Comparison of ENCODE assay signal across 21 mouse cellular contexts in genomic region chr11:88332309-88332934, GRCm38 (mm10). TPM values are rescaled to one million over a fixed set of nuclear protein-coding genes. Genes with fewer than 3 reads are reported as not detected.
DNase-seq lines count a peak whose midpoint lies in the region; ATAC-seq and TF ChIP-seq lines count a peak whose summit lies in the region.
"Had no signal": no experiment of that assay in that cellular context is flagged by ENCODE, and none has a peak within 500 bp of the region (broad histone marks: within the 10 kb centered on the region; RNA-seq: fewer than 3 reads in every experiment).

No protein-coding gene starts in this region.

- no peaks in the 10 kb centered on the region for H3K27me3 ChIP-seq in hindbrain, embryonic 11.5 days (ENCODE audit: control insufficient read depth, insufficient read depth, low read length)
- H3K27me3 ChIP-seq in hindbrain, postnatal 0 days (ENCODE audit: insufficient read depth, low read length): no peaks in the 10 kb centered on the region
- H3K27me3 ChIP-seq in lung, embryonic 15.5 days: no peaks in the 10 kb centered on the region
- 0 out of 2 replicates have a peak, but pooled peaks cover 3% of the 10 kb centered on the region for H3K27me3 ChIP-seq in limb, embryonic 12.5 days
- no peaks in the 10 kb centered on the region for H3K27me3 ChIP-seq in forebrain, postnatal 0 days (ENCODE audit: insufficient read depth, low read length)
- H3K27me3 ChIP-seq: embryonic facial prominence, embryonic 12.5 days had no signal

- DNase-seq in hindbrain, embryonic 11.5 days (ENCODE audit: low spot score): no peak
- no peak for DNase-seq in hindbrain, postnatal 0 days (ENCODE audit: low spot score)
- DNase-seq in lung, postnatal 4 days: no peak
- DNase-seq in adrenal gland, postnatal 36 days: peak; percentile 31 to 43
- DNase-seq in ovary, postnatal 36 days (ENCODE audit: low spot score): no peak
- DNase-seq in forebrain, postnatal 0 days: no peak
- DNase-seq: cerebellum, adult 9-10 months; gastrocnemius, postnatal 10 days; heart, postnatal 14 days; layer of hippocampus, postnatal 36 days; liver; thymus, postnatal 36 days had no signal

- TF ChIP-seq CTCF in hindbrain, postnatal 0 days (IDR thresholded peaks at IDR 0.05; ENCODE audit: low read depth): no peak
- TF ChIP-seq CTCF in forebrain, postnatal 0 days (IDR thresholded peaks at IDR 0.05; ENCODE audit: low read depth): no peak

- no peaks in the 10 kb centered on the region for H3K9me3 ChIP-seq in hindbrain, embryonic 11.5 days (ENCODE audit: control insufficient read depth, low read length)
- H3K9me3 ChIP-seq in hindbrain, postnatal 0 days (ENCODE audit: low read length): no peaks in the 10 kb centered on the region
- H3K9me3 ChIP-seq in lung, embryonic 15.5 days: no peaks in the 10 kb centered on the region
- H3K9me3 ChIP-seq in limb, embryonic 12.5 days: no peaks in the 10 kb centered on the region
- no peaks in the 10 kb centered on the region for H3K9me3 ChIP-seq in forebrain, postnatal 0 days (ENCODE audit: low read length)
- H3K9me3 ChIP-seq: embryonic facial prominence, embryonic 12.5 days; heart, embryonic 10.5 days had no signal

- peak overlapping the region; percentile 56; the same call in 1 of the 2 replicates for H3K27ac ChIP-seq in hindbrain, embryonic 11.5 days (ENCODE audit: low read depth, low read length)
- no peak overlapping the region for H3K27ac ChIP-seq in hindbrain, postnatal 0 days
- H3K27ac ChIP-seq in lung, embryonic 15.5 days: 0 out of 2 replicates have a peak overlapping the region, but pooled peaks have one; percentile 15
- no peak overlapping the region for H3K27ac ChIP-seq in limb, embryonic 12.5 days
- no peak overlapping the region for H3K27ac ChIP-seq in forebrain, postnatal 0 days (ENCODE audit: low read depth, low read length)
- H3K27ac ChIP-seq: embryonic facial prominence, embryonic 12.5 days; heart, embryonic 10.5 days had no signal

- no peaks in the 10 kb centered on the region for H3K36me3 ChIP-seq in hindbrain, embryonic 11.5 days (ENCODE audit: control insufficient read depth, insufficient read depth, low read length)
- no peaks in the 10 kb centered on the region for H3K36me3 ChIP-seq in hindbrain, postnatal 0 days (ENCODE audit: insufficient read depth, low read length)
- H3K36me3 ChIP-seq in lung, embryonic 15.5 days: no peaks in the 10 kb centered on the region
- H3K36me3 ChIP-seq in limb, embryonic 12.5 days: peaks cover 12% of the 10 kb centered on the region; the same call in 1 of the 2 replicates
- no peaks in the 10 kb centered on the region for H3K36me3 ChIP-seq in forebrain, postnatal 0 days (ENCODE audit: insufficient read depth)

- no peak overlapping the region for H3K4me2 ChIP-seq in hindbrain, embryonic 11.5 days (replicated peaks; ENCODE audit: low read depth, low read length)
- no peak overlapping the region for H3K4me2 ChIP-seq in hindbrain, postnatal 0 days (ENCODE audit: low read depth, low read length)
- H3K4me2 ChIP-seq in lung, embryonic 15.5 days: no peak overlapping the region
- H3K4me2 ChIP-seq in limb, embryonic 12.5 days: no peak overlapping the region
- H3K4me2 ChIP-seq in forebrain, postnatal 0 days (ENCODE audit: low read depth): no peak overlapping the region
- H3K4me2 ChIP-seq: embryonic facial prominence, embryonic 12.5 days had no signal

- no peak overlapping the region for H3K4me3 ChIP-seq in hindbrain, embryonic 11.5 days (ENCODE audit: low read depth, low read length)
- H3K4me3 ChIP-seq in hindbrain, postnatal 0 days (ENCODE audit: low read length): no peak overlapping the region
- H3K4me3 ChIP-seq in lung, embryonic 15.5 days: no peak overlapping the region
- H3K4me3 ChIP-seq in limb, embryonic 12.5 days (replicated peaks): no peak overlapping the region
- no peak overlapping the region for H3K4me3 ChIP-seq in forebrain, postnatal 0 days (ENCODE audit: low read depth, low read length)
- H3K4me3 ChIP-seq: embryonic facial prominence, embryonic 12.5 days; heart, embryonic 10.5 days had no signal

- no peak for ATAC-seq in hindbrain, embryonic 11.5 days (ENCODE audit: low FRiP score)
- no peak for ATAC-seq in hindbrain, postnatal 0 days
- ATAC-seq in lung, embryonic 15.5 days (ENCODE audit: borderline replicate concordance, extremely low read depth, low FRiP score, low TSS enrichment): peak; percentile 62
- ATAC-seq in limb, embryonic 12.5 days (ENCODE audit: insufficient number of reproducible peaks, insufficient read depth, low FRiP score, low TSS enrichment, low read depth): peak; percentile 31; the same call in 1 of the 2 replicates
- ATAC-seq in forebrain, postnatal 0 days: no peak
- ATAC-seq: intestine, postnatal 0 days had no signal

- H3K9ac ChIP-seq in hindbrain, embryonic 11.5 days (ENCODE audit: low read depth, low read length): no peak overlapping the region
- no peak overlapping the region for H3K9ac ChIP-seq in hindbrain, postnatal 0 days (replicated peaks; ENCODE audit: low read length)
- no peak overlapping the region for H3K9ac ChIP-seq in lung, embryonic 15.5 days
- H3K9ac ChIP-seq in limb, embryonic 12.5 days (replicated peaks): no peak overlapping the region
- no peak overlapping the region for H3K9ac ChIP-seq in forebrain, postnatal 0 days
- H3K9ac ChIP-seq: embryonic facial prominence, embryonic 12.5 days had no signal

- H3K4me1 ChIP-seq in hindbrain, embryonic 11.5 days (replicated peaks; ENCODE audit: control insufficient read depth, insufficient read depth, low read length): 0 out of 2 replicates have a peak, but pooled peaks cover 2% of the 10 kb centered on the region
- H3K4me1 ChIP-seq in hindbrain, postnatal 0 days (ENCODE audit: insufficient read depth, low read length): no peaks in the 10 kb centered on the region
- peaks cover 66% of the 10 kb centered on the region for H3K4me1 ChIP-seq in lung, embryonic 15.5 days
- H3K4me1 ChIP-seq in limb, embryonic 12.5 days (replicated peaks): peaks cover 34% of the 10 kb centered on the region
- no peaks in the 10 kb centered on the region for H3K4me1 ChIP-seq in forebrain, postnatal 0 days (ENCODE audit: insufficient read depth)

- WGBS in hindbrain, embryonic 11.5 days: 83% methylated on average over 8 of the region's 8 CpGs
- 60% methylated on average over 8 of the region's 8 CpGs for WGBS in hindbrain, postnatal 0 days
- 52% methylated on average over 8 of the region's 8 CpGs for WGBS in lung, embryonic 15.5 days
- 33% methylated on average over 8 of the region's 8 CpGs for WGBS in limb, embryonic 12.5 days
- 74% methylated on average over 8 of the region's 8 CpGs for WGBS in forebrain, postnatal 0 days

RNA-seq across cellular contexts. Expression of gene Ccdc182, which starts 38.6 kb away (rescaled TPM):
- polyA plus RNA-seq in hindbrain, embryonic 11.5 days (2014; fragmentation: Nextera tagmentation; extraction: Ambion mirVana): 9.8 and 10.0 TPM in 2 replicates
- total RNA-seq in hindbrain, postnatal 0 days (2014; rRNA removed): not detected in 2 replicates
- polyA plus RNA-seq in hindbrain, postnatal 0 days (2015; fragmentation: Nextera tagmentation; extraction: Ambion mirVana): 0.15 TPM in 1 of 2 replicates, not detected in the other
- 0.12 TPM in 1 of 2 replicates, not detected in the other for polyA plus RNA-seq in lung, embryonic 15.5 days (2015; fragmentation: Nextera tagmentation; extraction: Ambion mirVana)
- total RNA-seq in adrenal gland, postnatal 36 days (2021): not detected
- 0.29 and 0.40 TPM in 2 replicates for polyA plus RNA-seq in limb, embryonic 12.5 days (2016; fragmentation: Nextera tagmentation; extraction: Ambion mirVana)
- not detected in 2 replicates for total RNA-seq in forebrain, postnatal 0 days (2014; rRNA removed)
- polyA plus RNA-seq in forebrain, postnatal 0 days (2015; fragmentation: Nextera tagmentation; extraction: Ambion mirVana): not detected in 2 replicates
- total RNA-seq: gastrocnemius, postnatal 10 days; heart, postnatal 14 days; layer of hippocampus, postnatal 36 days; megakaryocyte-erythroid progenitor cell, adult 5-6 weeks; neutrophil, adult 5-6 weeks had no signal
- polyA plus RNA-seq: intestine, postnatal 0 days; large intestine, adult 2 months; lung, postnatal 0 days had no signal

Comparison
In these comparisons a context has a peak if more than half of its experiments do, and no peak if none do; other contexts are left out.
1. H3K27ac ChIP-seq: peak in hindbrain, embryonic 11.5 days (single experiment) and lung, embryonic 15.5 days (single experiment); none in hindbrain, postnatal 0 days (single experiment), limb, embryonic 12.5 days (single experiment) and forebrain, postnatal 0 days (single experiment).
2. ATAC-seq: peak in lung, embryonic 15.5 days (single experiment) and limb, embryonic 12.5 days (single experiment); none in hindbrain, embryonic 11.5 days (single experiment), hindbrain, postnatal 0 days (single experiment) and forebrain, postnatal 0 days (single experiment).
3. DNase-seq: peak in adrenal gland, postnatal 36 days (2 of 2); none in hindbrain, embryonic 11.5 days (single experiment), hindbrain, postnatal 0 days (single experiment), lung, postnatal 4 days (0 of 2), ovary, postnatal 36 days (single experiment) and forebrain, postnatal 0 days (single experiment).